Mouse (Mus musculus) bone marrow, adult 2 months (tissue): Measurements from ENCODE around the gene Morc1. TPM values are rescaled to one million over a fixed set of nuclear protein-coding genes. Genes with fewer than 3 reads are reported as not detected.

ENCODE experiments used
- H3K27ac ChIP-seq: fragments of 200-500 bp; 2 replicates; pipeline ENCODE4 v1.5.1; 2012; ENCODE audit warnings: low read depth, mild to moderate bottlenecking, control low read depth, inconsistent platforms, low read length; ENCODE audit not compliant: control insufficient read depth, poor library complexity, insufficient read depth
- H3K4me1 ChIP-seq: fragments of 200-500 bp; 2 replicates; pipeline ENCODE4 v1.6.1; 2011; ENCODE audit warnings: low read length; ENCODE audit not compliant: control insufficient read depth, insufficient read depth
- H3K4me3 ChIP-seq: fragments of 200-500 bp; replicated peaks from 2 replicates; pipeline ENCODE3; 2011; ENCODE audit warnings: mild to moderate bottlenecking, low read depth, low read length, control low read depth; ENCODE audit not compliant: control insufficient read depth
- CTCF ChIP-seq: fragments of 200-500 bp; IDR thresholded peaks from 2 replicates; pipeline ENCODE4 v1.5.1; 2011; ENCODE audit warnings: low read length, control low read depth; ENCODE audit not compliant: control insufficient read depth, insufficient read depth
- POLR2A ChIP-seq: fragments of 200-500 bp; IDR thresholded peaks from 2 replicates; pipeline ENCODE4 v1.6.1; 2011; ENCODE audit warnings: low read depth, mild to moderate bottlenecking, control low read depth, low read length, borderline replicate concordance; ENCODE audit not compliant: control insufficient read depth
- WGBS: fragments of 180-500 bp; shearing (Covaris S2); methylation state at CpG from one replicate; pipeline ENCODE4 v1.1.7; 2018; 5-methylcytosine and 5-hydroxymethylcytosine counted together
- polyA plus RNA-seq: library from polyadenylated mRNA; stranded (reverse); fragments of >200 nt; gene quantifications from 2 replicates; pipeline ENCODE4 v1.2.4, GENCODE M21; 2011; ENCODE audit warnings: low replicate concordance; ENCODE audit not compliant: missing spikeins, insufficient read depth, insufficient read length

The Morc1 gene
- polyA plus RNA-seq, 1 experiment: 4.4 TPM

- no peak overlapping the region for H3K4me3 ChIP-seq
- WGBS: 75% methylated on average over 5 of the region's 5 CpGs
- H3K4me1 ChIP-seq: no peaks in the 10 kb centered on the region
- TF ChIP-seq POLR2A (no peak), CTCF (no peak)
- H3K27ac ChIP-seq: no peak overlapping the region
These were observed 85.9 kb downstream of the Morc1 start for GRCm38 (mm10) chr16:48516776-48517499.

GRCm38 (mm10) chr16:48519569-48519968 is 88.5 kb downstream of the Morc1 start:
- no peaks in the 10 kb centered on the region for H3K4me1 ChIP-seq
- H3K27ac ChIP-seq: no peak overlapping the region
- TF ChIP-seq CTCF (no peak), POLR2A (no peak)
- H3K4me3 ChIP-seq: no peak overlapping the region

GRCm38 (mm10) chr16:48537108-48537507 is 106.1 kb downstream of the Morc1 start:
- no peaks in the 10 kb centered on the region for H3K4me1 ChIP-seq
- 88% methylated on average over 5 of the region's 5 CpGs for WGBS
- H3K4me3 ChIP-seq: no peak overlapping the region
- no peak overlapping the region for H3K27ac ChIP-seq
- TF ChIP-seq POLR2A (no peak), CTCF (no peak)

GRCm38 (mm10) chr16:48562290-48563080 is 131.4 kb downstream of the Morc1 start:
- 84% methylated on average over 11 of the region's 11 CpGs for WGBS
- Histone ChIP-seq H3K27ac (no peak overlapping the region), H3K4me3 (no peak overlapping the region), H3K4me1 (no peaks in the 10 kb centered on the region)
- no peak for TF ChIP-seq POLR2A
- TF ChIP-seq CTCF: no peak

GRCm38 (mm10) chr16:48570354-48570753 is 139.3 kb downstream of the Morc1 start:
- no peak overlapping the region for H3K27ac ChIP-seq
- H3K4me3 ChIP-seq: no peak overlapping the region
- WGBS: 19% methylated on average over 9 of the region's 9 CpGs
- peak; percentile 84 for TF ChIP-seq CTCF
- TF ChIP-seq POLR2A: no peak
- no peaks in the 10 kb centered on the region for H3K4me1 ChIP-seq

GRCm38 (mm10) chr16:48574072-48574471 is 143.0 kb downstream of the Morc1 start:
- Histone ChIP-seq H3K4me3 (no peak overlapping the region), H3K4me1 (no peaks in the 10 kb centered on the region), H3K27ac (no peak overlapping the region)
- TF ChIP-seq POLR2A: no peak
- no peak for TF ChIP-seq CTCF
- WGBS: 24% methylated on average over 5 of the region's 5 CpGs

- 36% methylated on average over 3 of the region's 3 CpGs for WGBS
- Histone ChIP-seq H3K4me3 (no peak overlapping the region), H3K27ac (no peak overlapping the region), H3K4me1 (no peaks in the 10 kb centered on the region)
- TF ChIP-seq CTCF: no peak
- TF ChIP-seq POLR2A: no peak
These were observed 143.5 kb downstream of the Morc1 start for GRCm38 (mm10) chr16:48574499-48574898.

GRCm38 (mm10) chr16:48585369-48585768 is 154.3 kb downstream of the Morc1 start:
- Histone ChIP-seq H3K27ac (no peak overlapping the region), H3K4me3 (no peak overlapping the region), H3K4me1 (peaks cover 1% of the 10 kb centered on the region; the same call in 1 of the 2 replicates)
- TF ChIP-seq POLR2A (no peak), CTCF (no peak)
- WGBS: 13% methylated on average over 6 of the region's 6 CpGs
